Mouse (Mus musculus) CD8-positive naive resting alpha-beta T cell, adult 2 months (primary cell): ENCODE data around the gene Gpr173.

Experiments used
- DNase-seq, 2 experiments: peaks; one replicate each; pipeline ENCODE4 v3.0.0; 2022; ENCODE audit warnings: low read depth in 2 of 2, low spot score in 2 of 2

Gene Gpr173

GRCm38 (mm10) chrX:152306224-152306623 lies 62.3 kb downstream of the Gpr173 start:
- DNase-seq: no peak
